ENCODE assay signal across 8 mouse cellular contexts in the genomic region with DNA sequence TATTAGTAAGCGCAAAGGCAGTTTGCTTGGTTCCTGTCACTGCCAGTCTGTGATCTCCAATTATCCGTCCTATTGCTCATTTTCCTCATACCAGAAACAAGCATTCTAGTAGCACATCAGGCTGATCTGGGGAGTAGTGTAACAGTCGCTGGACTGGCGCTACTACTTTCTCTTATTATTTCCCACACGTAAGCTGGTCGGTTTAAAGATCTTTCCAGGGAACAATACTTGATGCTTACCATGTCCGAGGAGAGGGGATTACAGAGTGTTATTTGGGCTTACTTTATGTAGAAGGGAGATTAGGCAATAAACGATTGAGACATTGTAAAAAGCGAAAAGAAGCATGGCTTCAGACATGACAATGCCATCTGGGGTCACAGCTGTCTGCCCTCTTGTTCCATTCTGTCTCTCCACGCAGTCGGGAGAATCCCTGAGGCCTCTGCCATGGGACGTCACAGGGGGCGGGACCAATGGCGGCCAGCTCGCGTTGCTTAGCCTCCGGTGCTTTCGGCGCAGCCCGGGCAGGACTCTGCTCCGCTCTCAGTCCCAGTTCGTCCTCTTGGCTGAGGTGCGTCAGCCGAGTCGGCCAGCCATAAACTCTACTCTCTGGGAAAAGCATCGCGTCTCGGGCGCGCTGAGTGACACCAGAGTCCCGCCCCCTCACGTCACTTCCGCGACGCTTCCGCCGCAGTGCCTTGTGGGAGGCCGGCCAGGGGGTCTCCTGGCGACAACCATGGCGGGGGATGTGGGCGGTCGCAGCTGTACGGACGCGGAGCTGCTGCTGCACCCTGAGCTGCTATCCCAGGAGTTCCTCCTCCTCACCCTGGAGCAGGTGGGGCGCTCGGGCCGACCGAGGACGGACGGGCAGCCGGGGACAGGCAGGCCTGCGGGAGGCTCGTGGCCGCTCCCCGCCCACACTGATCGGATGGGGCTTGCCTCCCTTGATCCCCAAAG. TPM values are rescaled to one million over a fixed set of nuclear protein-coding genes. Genes with fewer than 3 reads are reported as not detected.
DNase-seq lines count a peak whose midpoint lies in the region; ATAC-seq lines count a peak whose summit lies in the region.

A gene (minus strand): TSS at position 607 of the 954 bp plus-strand sequence.
A gene (plus strand): TSS at position 680 of the 954 bp plus-strand sequence.

- no peaks in the 10 kb centered on the region; the same call in 1 of the 2 replicates for H3K4me1 ChIP-seq in hindbrain, embryonic 11.5 days (replicated peaks; ENCODE audit: control insufficient read depth, insufficient read depth, low read length)

- H3K9ac ChIP-seq in hindbrain, embryonic 11.5 days (ENCODE audit: low read depth, low read length) = peak within 1 kb of the TSS; percentile 81

- DNase-seq in Muller cell, postnatal 12 days (ENCODE audit: inconsistent ontology term) = peak; percentile 97
- peak; percentile 94 for DNase-seq in cerebellum, adult 9-11 months
- peak; percentile 77 to 92 for DNase-seq in frontal cortex, adult 2 months (ENCODE audit: extremely low spot score in 1 of 2, low spot score in 1 of 2)
- peak; percentile 97 for DNase-seq in hindbrain, embryonic 11.5 days (ENCODE audit: low spot score)
- DNase-seq in layer of hippocampus, postnatal 14 days (ENCODE audit: low spot score in 2 of 2) = peak; percentile 94 to 96
- DNase-seq in lung, postnatal 14 days = peak; percentile 91
- peak; percentile 83 for DNase-seq in retina, adult 2 months (ENCODE audit: low read depth, low spot score)
- DNase-seq in thymus, postnatal 36 days = peak; percentile 91 to 92

- H3K4me2 ChIP-seq in hindbrain, embryonic 11.5 days (replicated peaks; ENCODE audit: low read depth, low read length) = peak within 1 kb of the TSS; percentile 63

- no peaks in the 10 kb centered on the region for H3K9me3 ChIP-seq in hindbrain, embryonic 11.5 days (ENCODE audit: control insufficient read depth, low read length)

- peak within 1 kb of the TSS; percentile 67 for H3K4me3 ChIP-seq in hindbrain, embryonic 11.5 days (ENCODE audit: low read depth, low read length)

- 1% methylated on average over 57 of the region's 57 CpGs for WGBS in hindbrain, embryonic 11.5 days

- peak; percentile 98 for ATAC-seq in hindbrain, embryonic 11.5 days (ENCODE audit: low FRiP score)

- H3K36me3 ChIP-seq in hindbrain, embryonic 11.5 days (ENCODE audit: control insufficient read depth, insufficient read depth, low read length) = no peaks in the 10 kb centered on the region

- H3K27ac ChIP-seq in hindbrain, embryonic 11.5 days (ENCODE audit: low read depth, low read length) = peak within 1 kb of the TSS; percentile 98

- H3K27me3 ChIP-seq in hindbrain, embryonic 11.5 days (ENCODE audit: control insufficient read depth, insufficient read depth, low read length) = no peaks in the 10 kb centered on the region

RNA-seq across cellular contexts. Expression of the first gene that starts in this region (rescaled TPM):
- 34.4 and 36.7 TPM in 2 replicates for polyA plus RNA-seq in frontal cortex, adult 2 months (2012; rRNA removed)
- 15.1 and 17.2 TPM in 2 replicates for polyA plus RNA-seq in hindbrain, embryonic 11.5 days (2014; fragmentation: Nextera tagmentation; extraction: Ambion mirVana)
- 10 to 100 TPM; 40.6 to 42.3 TPM for total RNA-seq in layer of hippocampus, postnatal 14 days (2021)

RNA-seq across cellular contexts. Expression of the second gene that starts in this region (rescaled TPM):
- polyA plus RNA-seq in frontal cortex, adult 2 months (2012; rRNA removed) = 22.3 and 23.8 TPM in 2 replicates
- 39.3 and 44.5 TPM in 2 replicates for polyA plus RNA-seq in hindbrain, embryonic 11.5 days (2014; fragmentation: Nextera tagmentation; extraction: Ambion mirVana)
- total RNA-seq in layer of hippocampus, postnatal 14 days (2021) = 10 to 100 TPM; 21.3 to 21.7 TPM

Comparison
In these comparisons a context has a peak if more than half of its experiments do, and no peak if none do; other contexts are left out.
1. Peak in every context shown above with its lines: DNase-seq, ATAC-seq, H3K4me3 ChIP-seq and H3K27ac ChIP-seq.